Mouse (Mus musculus) liver, embryonic 14.5 days (tissue): ENCODE results near the gene Idh2.

Experiments
- CTCF ChIP-seq: IDR thresholded peaks from 2 replicates; pipeline ENCODE4 v1.5.1; 2016; ENCODE audit warnings: antibody characterized with exemption, low read depth, control low read depth
- EP300 ChIP-seq: IDR thresholded peaks from 2 replicates; pipeline ENCODE4 v1.6.1; 2016; ENCODE audit warnings: antibody characterized with exemption, low read depth

DNA sequence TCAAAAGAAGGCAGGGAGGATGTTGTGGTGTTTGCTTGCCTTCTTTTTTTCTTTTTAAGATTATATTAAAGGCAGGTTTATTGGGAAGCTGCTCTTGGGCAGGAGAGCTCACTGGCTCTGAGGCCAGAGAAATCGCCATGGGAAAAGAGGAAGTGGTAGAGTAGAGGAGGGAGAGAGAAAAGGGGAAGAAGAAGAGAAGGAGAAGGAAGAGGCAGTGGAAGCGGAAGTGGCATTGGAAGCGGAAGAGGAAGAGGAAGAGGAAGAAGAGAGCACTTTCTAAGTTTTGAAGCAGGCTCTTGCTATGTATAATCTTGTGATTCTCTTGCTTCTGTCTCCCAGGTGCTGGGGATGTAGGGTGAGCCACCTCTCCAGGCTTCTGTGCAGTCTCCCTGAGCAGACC, 39.5 kb upstream of the Idh2 start:
- no peak for TF ChIP-seq CTCF
- no peak for TF ChIP-seq EP300
